Mouse (Mus musculus) gastrocnemius, postnatal 36 days (tissue): ENCODE data around the gene Rbp1. TPM values are rescaled to one million over a fixed set of nuclear protein-coding genes. Genes with fewer than 3 reads are reported as not detected.

Source experiments
- DNase-seq, 2 experiments: peaks; one replicate each; pipeline ENCODE4 v3.0.0; 2022
- intact Hi-C: fragments of 180-260 bp; cut with DNase I; formaldehyde crosslinking; loops from one replicate; pipeline ENCODE4 v1.15.1; 2025
- long read RNA-seq, 2 experiments: library from polyadenylated mRNA; stranded (forward); transcript quantifications; one replicate each; pipeline ENCODE4 v2.0.0; 2021
- total RNA-seq, 2 experiments: library from RNA; stranded (reverse); gene quantifications; 2 replicates each; pipeline ENCODE4 v1.2.3; 2021

The Rbp1 gene
- 1 to 10 TPM; 1.2 to 1.5 TPM for total RNA-seq
- long read RNA-seq, experiment 1, partial matches to known transcripts, result 12 of 12 reads
- long read RNA-seq, experiment 1, other reads (novel, unspliced or antisense), result 0 of 12 reads
- long read RNA-seq, experiment 2, partial matches to known transcripts, result 4 of 8 reads
- long read RNA-seq, experiment 2, other reads (novel, unspliced or antisense), result 0 of 8 reads

DNA sequence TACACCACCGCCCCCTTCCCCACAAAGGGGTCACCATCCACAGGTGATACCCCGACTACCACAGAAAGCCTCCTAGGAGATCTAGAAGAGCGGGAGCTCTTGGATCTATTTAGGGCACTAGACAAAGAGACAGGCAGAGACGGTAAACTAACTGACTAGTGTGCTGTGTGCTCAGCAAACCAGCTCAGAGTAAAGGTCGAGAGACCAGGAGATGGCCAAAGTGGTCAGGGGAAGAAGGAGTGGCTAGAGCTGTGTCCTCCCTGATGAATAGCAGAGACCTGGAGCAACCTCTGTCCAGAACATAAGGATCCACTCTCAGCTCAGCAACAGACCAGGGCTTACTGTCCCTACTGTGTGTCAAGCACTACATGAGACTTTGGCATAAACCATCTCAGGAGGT is at the start of gene Rbp1:
TSS of gene Rbp1 (plus strand) at position 306 of the 400 bp plus-strand sequence.
- DNase-seq, result no peak
- intact Hi-C loops, result no loop called here

DNA sequence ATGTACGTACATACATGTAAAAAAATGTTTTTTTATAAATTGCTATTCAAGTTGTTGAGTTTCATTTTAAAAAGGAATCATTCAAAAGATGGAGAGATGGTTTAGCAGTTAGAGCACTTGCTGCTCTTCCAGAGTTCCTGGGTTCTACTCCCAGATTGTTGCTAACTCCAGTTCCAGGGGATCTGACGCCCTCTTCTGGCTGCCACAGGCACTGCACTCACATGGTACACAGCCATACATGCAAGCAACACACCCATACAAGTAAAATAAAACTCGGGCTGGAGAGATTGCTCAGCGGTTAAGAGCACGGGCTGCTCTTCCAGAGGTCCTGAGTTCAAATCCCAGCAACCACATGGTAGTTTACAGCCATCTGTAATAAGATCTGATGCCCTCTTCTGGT is 49.4 kb upstream of the Rbp1 start:
- intact Hi-C loops, result no loop called here
- no peak for DNase-seq

DNA sequence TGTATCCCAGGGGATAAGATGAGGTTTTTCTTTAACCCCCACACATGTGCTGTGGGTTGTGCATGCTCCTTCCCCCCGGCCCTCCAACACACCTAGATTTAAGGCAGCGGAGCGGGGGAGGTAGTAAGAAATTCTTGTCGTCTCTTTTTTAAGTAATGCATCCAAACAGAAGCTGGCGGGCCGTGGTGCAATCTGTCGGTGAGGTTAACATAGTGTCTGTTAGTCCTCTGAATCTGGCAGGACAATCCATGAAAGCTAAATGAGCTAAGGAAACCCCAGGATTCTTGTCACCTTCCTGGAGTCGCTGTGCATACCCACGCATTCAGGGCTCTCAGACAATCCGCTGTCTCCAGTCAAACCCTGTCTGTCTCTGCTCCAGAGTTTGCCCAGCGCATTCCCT is 47.9 kb upstream of the Rbp1 start:
- intact Hi-C loops, result no loop called here
- DNase-seq, result no peak

- DNase-seq, result no peak
- intact Hi-C loops, result no loop called here
Observed at GRCm38 (mm10) chr9:98375329-98376170, 47.2 kb upstream of the Rbp1 start.

GRCm38 (mm10) chr9:98379736-98380135 is 43.0 kb upstream of the Rbp1 start:
- no peak for DNase-seq
- intact Hi-C loops, result no loop called here

- no peak for DNase-seq
- intact Hi-C loops, result no loop called here
Observed at GRCm38 (mm10) chr9:98380593-98380992, 42.2 kb upstream of the Rbp1 start.

DNA sequence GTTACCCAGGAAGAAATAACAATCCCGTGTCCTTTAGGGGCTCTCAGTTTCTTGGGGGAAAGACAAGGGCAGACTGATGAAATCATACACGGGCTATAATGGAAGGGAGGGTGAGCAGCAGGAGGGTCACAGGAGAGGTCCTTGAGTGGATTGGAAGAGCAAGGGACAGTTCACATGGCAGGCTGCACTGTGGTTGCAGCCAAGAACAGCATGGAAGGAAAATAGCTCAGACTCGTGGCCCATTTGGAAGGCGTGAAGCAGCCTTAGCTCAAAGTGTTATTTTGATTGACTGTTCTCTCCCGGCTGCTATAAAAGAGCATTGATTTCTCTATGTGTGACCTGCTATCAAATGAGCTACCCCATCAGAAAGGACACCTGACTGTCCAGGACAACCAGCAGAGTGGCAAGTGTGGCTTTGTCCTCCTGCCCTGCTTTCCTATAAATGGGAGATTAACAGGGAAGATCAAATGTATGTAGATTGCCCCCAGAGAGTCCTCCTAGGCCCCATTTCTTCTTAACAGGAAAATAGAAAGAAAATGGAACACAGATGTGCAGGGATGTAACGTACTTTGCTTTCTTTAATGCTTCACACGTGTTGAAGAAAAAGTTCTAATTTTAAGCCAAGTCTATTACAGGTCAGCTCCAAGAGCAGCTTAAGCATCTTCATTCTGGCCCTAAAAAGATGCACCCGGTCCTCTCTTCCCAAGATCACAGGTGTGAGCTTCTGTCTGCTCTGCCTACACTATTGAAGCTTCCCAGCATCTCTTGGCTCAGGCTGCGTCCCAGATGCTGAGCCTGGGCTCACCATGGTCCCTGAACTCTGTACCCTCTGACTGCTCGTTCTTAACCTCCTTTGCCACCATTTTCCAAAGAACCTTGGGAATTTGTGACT is 34.8 kb upstream of the Rbp1 start:
- no peak for DNase-seq

DNA sequence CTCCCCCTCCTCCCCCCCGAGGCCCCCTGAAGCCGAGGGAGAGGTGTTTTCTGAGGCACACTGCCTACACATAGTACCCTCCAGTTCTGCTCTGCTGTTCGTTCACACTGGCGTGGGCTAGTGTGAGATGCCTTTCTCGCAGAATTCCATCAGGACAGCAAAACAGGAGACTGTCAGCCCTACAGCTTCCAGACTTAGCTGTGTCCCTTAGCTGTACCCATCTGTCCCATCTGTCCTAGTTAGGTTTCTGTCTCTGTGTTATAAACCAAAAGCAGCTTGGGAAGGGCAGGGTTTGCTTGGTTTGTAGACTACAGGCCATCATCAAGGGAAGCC is 34.2 kb upstream of the Rbp1 start:
- DNase-seq, result no peak
- intact Hi-C loops, result no loop called here

More for the DNA sequence above, 34.8 kb upstream of the Rbp1 start:
- intact Hi-C loops, result no loop called here

DNA sequence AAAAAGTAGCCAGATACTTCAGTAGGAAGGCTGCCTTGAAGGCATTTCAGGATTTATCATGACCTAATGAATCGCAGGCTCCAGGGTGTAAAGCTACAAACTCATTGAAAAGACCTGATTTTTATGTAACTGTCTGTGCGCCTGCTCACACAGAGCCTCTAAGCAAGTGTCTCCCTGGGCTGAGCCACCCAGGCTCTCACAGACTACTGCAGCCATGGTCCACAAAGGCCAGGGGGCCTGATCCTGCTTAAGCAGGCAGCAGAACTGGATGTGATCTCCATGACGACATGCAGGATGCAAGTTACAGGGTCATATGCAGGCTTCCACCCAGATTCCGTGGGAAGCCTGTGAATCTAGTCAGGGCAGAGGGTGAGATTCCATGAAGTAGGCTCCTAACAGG is 29.3 kb upstream of the Rbp1 start:
- intact Hi-C loops, result no loop called here
- no peak for DNase-seq

DNA sequence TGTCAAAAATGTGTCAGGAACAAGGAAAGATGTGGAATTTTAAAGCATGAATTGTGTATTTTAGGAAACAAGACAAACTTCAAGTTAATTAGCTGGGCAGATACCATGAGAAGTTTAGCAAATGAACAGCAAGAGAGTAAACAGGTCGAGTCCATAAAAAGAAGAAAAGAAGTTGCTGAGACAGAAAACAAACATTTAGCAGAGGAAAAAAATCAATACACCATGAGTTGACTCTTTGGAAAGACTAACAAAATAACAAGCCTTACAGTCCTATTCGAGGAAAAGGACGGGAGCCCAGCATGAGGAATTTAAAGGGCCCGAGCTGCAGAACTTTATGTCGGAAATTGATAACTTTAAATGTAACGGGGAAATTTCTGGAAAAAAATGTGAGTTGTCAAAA is 25.6 kb upstream of the Rbp1 start:
- no peak for DNase-seq
- intact Hi-C loops, result no loop called here

DNA sequence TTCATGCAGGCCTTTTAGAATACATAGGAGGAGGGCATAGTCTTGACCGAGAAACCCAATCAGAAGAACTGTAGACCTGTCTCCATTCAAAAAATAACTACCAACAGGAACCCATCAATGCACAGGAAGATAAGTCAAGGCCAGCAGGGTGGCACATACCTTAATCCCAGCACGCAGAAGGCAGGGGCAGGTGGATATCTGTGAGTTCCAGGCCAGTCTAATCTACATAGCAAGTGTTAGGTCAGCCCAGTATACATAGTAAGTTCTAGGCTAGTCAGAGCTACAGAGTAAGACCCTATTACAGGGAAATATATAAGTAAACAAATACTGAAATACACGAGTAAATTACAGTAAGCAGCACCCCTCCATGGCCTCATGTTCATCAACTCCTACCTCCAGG is 24.9 kb upstream of the Rbp1 start:
- no peak for DNase-seq
- intact Hi-C loops, result no loop called here

- peak in 1 of 2 experiments; percentile 14 for DNase-seq
- intact Hi-C loops, result no loop called here
Observed at GRCm38 (mm10) chr9:98400185-98400894, 22.4 kb upstream of the Rbp1 start.

GRCm38 (mm10) chr9:98401611-98402010 is 21.1 kb upstream of the Rbp1 start:
- intact Hi-C loops, result no loop called here
- no peak for DNase-seq

DNA sequence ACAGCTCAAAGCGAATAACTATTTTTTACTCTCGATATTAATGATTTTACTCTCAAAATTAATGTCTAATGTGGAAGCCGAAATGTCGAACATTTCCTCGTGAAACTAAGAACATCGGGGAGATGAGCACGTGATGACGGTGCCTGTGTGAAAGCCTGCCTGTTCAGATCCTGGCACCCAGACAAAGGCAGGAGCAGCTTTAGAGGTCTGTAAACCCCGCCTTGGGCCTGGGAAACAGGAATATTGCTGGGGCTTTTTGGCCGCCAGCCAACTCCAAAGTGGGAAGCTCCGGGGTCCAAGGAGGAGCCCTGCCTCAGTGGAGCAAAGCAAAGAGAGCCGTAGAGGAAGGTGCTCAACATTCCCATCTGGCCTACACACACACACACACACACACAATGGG is 15.0 kb upstream of the Rbp1 start:
- DNase-seq, result no peak
- intact Hi-C loops, result no loop called here

DNA sequence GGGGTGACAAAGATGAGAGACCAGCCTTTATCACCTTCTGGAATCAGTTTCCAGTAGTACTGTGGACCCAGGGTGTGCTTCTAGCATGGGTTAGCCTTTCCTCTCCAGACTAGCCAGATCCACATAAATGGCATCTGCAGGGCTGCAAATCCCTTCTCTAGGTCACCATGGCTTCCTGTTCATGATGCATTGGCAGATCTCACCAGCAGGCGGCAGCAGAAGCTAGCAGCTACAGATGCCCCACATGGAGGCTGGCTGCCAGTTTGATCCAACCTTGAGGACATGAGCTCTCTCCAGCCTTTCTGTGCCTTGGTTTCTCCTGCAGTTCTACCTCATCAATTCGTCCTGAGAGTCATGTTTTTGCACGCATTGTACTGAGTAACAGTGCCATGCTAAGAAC is 13.6 kb upstream of the Rbp1 start:
- DNase-seq, result peak; percentile 43 to 56
- intact Hi-C loops, result no loop called here

- DNase-seq, result no peak
- intact Hi-C loops, result loop anchor here (5.0 kb wide), 2 partner anchors 122 to 687 kb away; no protein-coding TSS in a partner anchor
Observed at GRCm38 (mm10) chr9:98415427-98415826, 7.3 kb upstream of the Rbp1 start.

GRCm38 (mm10) chr9:98417919-98418318 is 4.8 kb upstream of the Rbp1 start:
- no peak for DNase-seq
- intact Hi-C loops, result loop anchor here (5.0 kb wide), 2 partner anchors 119 to 684 kb away; no protein-coding TSS in a partner anchor

DNA sequence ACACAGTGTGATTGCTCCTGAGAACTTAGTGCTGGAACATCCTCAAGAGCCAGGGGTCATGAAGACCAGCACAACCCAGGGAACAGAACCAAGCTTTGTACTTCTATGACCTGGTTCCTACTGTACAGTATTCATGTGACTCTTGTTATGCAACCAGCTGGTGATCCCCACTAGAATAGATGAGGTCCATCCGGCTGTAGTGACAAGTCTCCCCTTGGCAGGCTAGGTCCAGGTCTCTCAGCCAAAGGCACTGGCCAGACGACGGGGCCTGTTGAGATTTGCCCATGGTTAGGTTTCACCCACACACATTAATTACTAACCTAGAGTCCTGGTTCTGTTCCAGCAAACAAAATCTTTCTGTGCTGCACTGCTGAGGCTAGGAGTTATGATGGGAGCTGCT is 4.4 kb upstream of the Rbp1 start:
- intact Hi-C loops, result loop anchor here (5.0 kb wide), 2 partner anchors 119 to 684 kb away; no protein-coding TSS in a partner anchor
- DNase-seq, result no peak

- intact Hi-C loops, result no loop called here
- DNase-seq, result no peak
Observed at GRCm38 (mm10) chr9:98420666-98421065, 2.1 kb upstream of the Rbp1 start.

DNA sequence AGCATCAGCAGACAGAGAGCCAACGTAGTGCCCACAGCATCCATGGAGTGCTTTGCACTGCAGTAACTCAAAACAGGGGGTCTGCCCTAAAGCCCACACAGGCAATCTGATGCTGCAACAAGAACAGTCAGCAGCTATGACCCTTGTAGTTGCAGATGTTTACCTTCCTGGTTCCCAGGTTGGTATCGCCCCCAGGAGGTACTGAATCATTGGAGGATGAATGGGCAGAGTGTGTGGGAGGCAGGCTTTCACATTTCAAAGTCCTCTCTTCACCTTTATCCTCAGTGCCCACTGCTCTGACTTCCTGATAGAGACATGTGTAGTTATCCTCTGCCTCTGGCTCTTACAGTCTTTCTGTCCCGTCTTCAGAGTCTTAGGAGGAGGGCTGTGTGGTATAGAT is 858 bp upstream of the Rbp1 start:
- no peak for DNase-seq
- intact Hi-C loops, result no loop called here

- intact Hi-C loops, result no loop called here
Observed at GRCm38 (mm10) chr9:98423691-98424090, 930 bp downstream of the Rbp1 start.

More at GRCm38 (mm10) chr9:98423691-98424090, 930 bp downstream of the Rbp1 start:
- no peak for DNase-seq
